Mouse (Mus musculus): Measurements from ENCODE around the gene Clmp. TPM values are rescaled to one million over a fixed set of nuclear protein-coding genes. Genes with fewer than 3 reads are reported as not detected.
"Not testable (repeated sequence)": the region's sequence is repeated elsewhere in the genome, so short reads cannot be mapped to it uniquely, and the experiment has no call there.

Gene Clmp
- polyA plus RNA-seq, 1 experiment from 2014 or later: 7.7 TPM

DNA sequence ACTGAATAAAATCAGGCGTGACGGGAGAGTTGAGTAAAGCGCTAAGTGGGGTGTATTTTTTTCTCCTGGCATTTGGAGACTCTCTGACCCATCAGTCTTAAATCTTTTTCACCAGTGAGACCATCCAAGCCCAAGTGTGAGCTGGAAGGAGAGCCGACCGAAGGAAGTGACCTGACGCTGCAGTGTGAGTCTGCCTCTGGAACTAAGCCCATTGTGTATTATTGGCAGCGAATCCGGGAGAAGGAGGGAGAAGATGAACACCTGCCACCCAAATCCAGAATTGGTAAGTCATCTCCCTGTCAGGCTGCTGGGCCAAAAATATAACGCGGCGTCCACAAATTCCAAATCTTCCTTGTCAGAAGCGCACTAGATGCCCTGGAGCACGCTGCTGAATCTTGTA, 86.5 kb downstream of the Clmp start:
- H3K4me3 ChIP-seq (ENCODE audit: low read depth, low read length): no peak overlapping the region
- H3K4me2 ChIP-seq: no peak overlapping the region
- no peaks in the 10 kb centered on the region for H3K9me3 ChIP-seq (ENCODE audit: control insufficient read depth, low read length)
- ATAC-seq (replicated peaks; ENCODE audit: low FRiP score) (no peak), DNase-seq (ENCODE audit: low spot score) (no peak)
- H3K4me1 ChIP-seq (replicated peaks; ENCODE audit: control insufficient read depth, insufficient read depth, low read length): 0 out of 2 replicates have a peak, but pooled peaks cover 4% of the 10 kb centered on the region
- H3K27ac ChIP-seq (ENCODE audit: low read depth, low read length): no peak overlapping the region
- no peak overlapping the region for H3K9ac ChIP-seq (ENCODE audit: low read depth, low read length)
- no peaks in the 10 kb centered on the region for H3K36me3 ChIP-seq (ENCODE audit: control insufficient read depth, insufficient read depth, low read length)
- 81% methylated on average over 13 of the region's 13 CpGs for WGBS
- no peaks in the 10 kb centered on the region for H3K27me3 ChIP-seq (replicated peaks; ENCODE audit: control insufficient read depth, insufficient read depth, low read length)

DNA sequence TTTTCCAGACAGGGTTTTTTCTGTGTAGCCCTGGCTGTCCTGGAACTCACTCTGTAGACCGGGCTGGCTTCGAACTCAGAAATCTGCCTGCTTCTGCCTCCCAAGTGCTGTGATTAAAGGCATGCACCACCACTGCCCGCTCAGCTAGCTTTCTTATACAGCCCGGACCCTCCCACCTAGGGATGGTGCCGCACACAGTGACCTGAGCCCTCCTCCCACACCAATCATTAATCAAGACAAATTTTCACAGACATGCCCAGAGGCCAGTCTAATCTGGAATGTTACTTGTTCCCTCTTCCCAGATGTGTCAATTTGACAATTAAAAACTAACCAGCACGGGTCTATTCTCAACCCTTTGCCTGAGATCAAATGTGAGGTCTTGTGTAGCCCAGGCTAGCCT, 87.4 kb downstream of the Clmp start:
- H3K27me3 ChIP-seq (replicated peaks; ENCODE audit: control insufficient read depth, insufficient read depth, low read length); H3K9ac ChIP-seq (ENCODE audit: low read depth, low read length); H3K4me1 ChIP-seq (replicated peaks; ENCODE audit: control insufficient read depth, insufficient read depth, low read length); H3K36me3 ChIP-seq (ENCODE audit: control insufficient read depth, insufficient read depth, low read length); H3K27ac ChIP-seq (ENCODE audit: low read depth, low read length); H3K4me2 ChIP-seq; H3K4me3 ChIP-seq (ENCODE audit: low read depth, low read length); ATAC-seq (replicated peaks; ENCODE audit: low FRiP score); H3K9me3 ChIP-seq (ENCODE audit: control insufficient read depth, low read length); DNase-seq (ENCODE audit: low spot score): not testable (repeated sequence)
- WGBS: 82% methylated on average over 6 of the region's 6 CpGs

DNA sequence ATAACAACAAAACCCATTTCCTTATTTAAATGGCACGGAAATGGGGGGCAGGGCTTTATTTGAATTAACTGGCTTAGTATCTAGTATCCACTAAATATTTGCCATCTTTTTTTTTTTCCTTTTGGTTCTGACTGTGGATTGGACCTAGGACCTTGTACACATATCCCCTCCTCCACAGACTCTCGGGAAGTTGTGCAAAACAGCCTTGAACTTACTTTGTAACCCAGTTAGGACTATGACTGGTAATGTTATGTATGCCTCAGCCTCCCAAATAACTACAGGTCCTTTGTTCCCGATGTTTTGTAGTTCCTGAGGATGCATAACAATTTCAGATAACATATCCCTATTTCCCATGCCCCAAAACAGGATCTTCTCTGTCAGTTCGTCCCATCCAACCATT, 88.1 kb downstream of the Clmp start:
- H3K4me2 ChIP-seq: no peak overlapping the region
- H3K27ac ChIP-seq (ENCODE audit: low read depth, low read length): no peak overlapping the region
- no peaks in the 10 kb centered on the region for H3K36me3 ChIP-seq (ENCODE audit: control insufficient read depth, insufficient read depth, low read length)
- no peak overlapping the region for H3K9ac ChIP-seq (ENCODE audit: low read depth, low read length)
- H3K4me3 ChIP-seq (ENCODE audit: low read depth, low read length): no peak overlapping the region
- DNase-seq (ENCODE audit: low spot score): no peak
- no peak for ATAC-seq (replicated peaks; ENCODE audit: low FRiP score)
- H3K27me3 ChIP-seq (replicated peaks; ENCODE audit: control insufficient read depth, insufficient read depth, low read length): no peaks in the 10 kb centered on the region
- H3K4me1 ChIP-seq (replicated peaks; ENCODE audit: control insufficient read depth, insufficient read depth, low read length): 0 out of 2 replicates have a peak, but pooled peaks cover 4% of the 10 kb centered on the region
- H3K9me3 ChIP-seq (ENCODE audit: control insufficient read depth, low read length): no peaks in the 10 kb centered on the region
- WGBS: 74% methylated on average over 4 of the region's 4 CpGs

DNA sequence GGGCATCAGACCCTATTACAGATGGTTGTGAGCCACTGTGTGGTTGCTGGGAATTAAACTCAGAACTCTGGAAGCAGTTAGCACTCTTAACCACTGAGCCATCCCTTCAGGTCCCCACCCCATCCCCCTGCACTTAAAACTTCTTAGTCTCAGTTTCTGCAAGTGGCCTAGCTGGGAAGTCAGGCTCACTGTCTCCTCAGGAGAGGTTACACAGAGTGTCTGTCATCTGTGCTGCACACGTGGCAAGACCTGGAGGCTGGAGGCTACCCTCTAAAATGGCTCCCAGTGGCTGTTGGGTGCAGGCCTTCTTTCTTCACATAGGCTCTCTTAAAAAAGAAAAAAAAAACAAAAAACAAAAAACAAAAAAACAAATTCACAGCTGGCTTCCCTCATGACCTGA, 90.3 kb downstream of the Clmp start:
- H3K4me1 ChIP-seq (replicated peaks; ENCODE audit: control insufficient read depth, insufficient read depth, low read length): no peaks in the 10 kb centered on the region
- no peaks in the 10 kb centered on the region for H3K36me3 ChIP-seq (ENCODE audit: control insufficient read depth, insufficient read depth, low read length)
- ATAC-seq (replicated peaks; ENCODE audit: low FRiP score): no peak
- H3K4me3 ChIP-seq (ENCODE audit: low read depth, low read length): no peak overlapping the region
- H3K27ac ChIP-seq (ENCODE audit: low read depth, low read length): no peak overlapping the region; the same call in 1 of the 2 replicates
- no peaks in the 10 kb centered on the region for H3K27me3 ChIP-seq (replicated peaks; ENCODE audit: control insufficient read depth, insufficient read depth, low read length)
- whole genome bisulfite sequencing: 50% methylated on average over 1 of the region's 1 CpGs
- H3K4me2 ChIP-seq: no peak overlapping the region
- no peaks in the 10 kb centered on the region for H3K9me3 ChIP-seq (ENCODE audit: control insufficient read depth, low read length)
- DNase-seq (ENCODE audit: low spot score): no peak
- no peak overlapping the region for H3K9ac ChIP-seq (ENCODE audit: low read depth, low read length)

DNA sequence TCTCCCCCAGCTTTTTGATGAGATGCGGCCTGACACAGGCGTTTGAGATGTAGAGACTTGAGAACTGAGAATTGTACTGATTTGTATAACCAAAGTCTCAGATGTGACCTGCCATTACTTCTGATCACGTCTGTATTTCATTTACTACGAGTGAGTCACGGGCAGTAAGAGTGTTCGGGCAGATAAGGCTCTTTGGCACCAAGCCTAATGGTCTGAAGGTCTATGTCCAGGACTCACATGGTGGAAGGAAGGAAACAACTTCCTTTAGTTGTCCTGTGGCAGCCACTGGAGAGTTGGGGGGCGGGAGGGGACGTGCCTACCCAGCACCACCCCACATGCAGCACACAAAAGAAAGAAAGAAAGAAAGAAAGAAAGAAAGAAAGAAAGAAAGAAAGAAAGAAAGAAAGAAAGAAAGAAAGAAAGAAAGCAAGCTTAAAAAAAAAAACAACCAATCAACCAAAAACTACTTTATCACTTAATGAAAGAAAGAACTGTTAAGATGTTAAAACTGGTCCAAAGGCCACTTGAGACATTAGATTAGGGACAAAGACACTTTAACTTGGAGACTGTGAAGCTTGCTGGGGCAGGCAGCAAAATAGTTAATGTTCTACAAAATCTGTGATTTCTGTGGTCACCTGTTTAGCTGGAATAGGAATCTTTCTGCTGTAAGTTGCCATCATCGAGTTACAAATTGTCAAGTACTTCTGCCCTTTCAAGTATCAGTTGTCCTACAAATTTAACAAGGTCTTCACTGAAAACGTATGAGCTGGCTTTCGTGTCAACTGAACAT, 90.9 kb downstream of the Clmp start:
- Histone ChIP-seq H3K9ac (ENCODE audit: low read depth, low read length) (no peak overlapping the region), H3K4me1 (replicated peaks; ENCODE audit: control insufficient read depth, insufficient read depth, low read length) (no peaks in the 10 kb centered on the region), H3K4me2 (no peak overlapping the region), H3K4me3 (ENCODE audit: low read depth, low read length) (no peak overlapping the region), H3K27ac (ENCODE audit: low read depth, low read length) (no peak overlapping the region; the same call in 1 of the 2 replicates), H3K9me3 (ENCODE audit: control insufficient read depth, low read length) (no peaks in the 10 kb centered on the region), H3K27me3 (replicated peaks; ENCODE audit: control insufficient read depth, insufficient read depth, low read length) (peaks cover 2% of the 10 kb centered on the region; the same call in 1 of the 2 replicates), H3K36me3 (ENCODE audit: control insufficient read depth, insufficient read depth, low read length) (no peaks in the 10 kb centered on the region)
- ATAC-seq (replicated peaks; ENCODE audit: low FRiP score): no peak
- WGBS: 52% methylated on average over 11 of the region's 11 CpGs
- no peak for DNase-seq (ENCODE audit: low spot score)

DNA sequence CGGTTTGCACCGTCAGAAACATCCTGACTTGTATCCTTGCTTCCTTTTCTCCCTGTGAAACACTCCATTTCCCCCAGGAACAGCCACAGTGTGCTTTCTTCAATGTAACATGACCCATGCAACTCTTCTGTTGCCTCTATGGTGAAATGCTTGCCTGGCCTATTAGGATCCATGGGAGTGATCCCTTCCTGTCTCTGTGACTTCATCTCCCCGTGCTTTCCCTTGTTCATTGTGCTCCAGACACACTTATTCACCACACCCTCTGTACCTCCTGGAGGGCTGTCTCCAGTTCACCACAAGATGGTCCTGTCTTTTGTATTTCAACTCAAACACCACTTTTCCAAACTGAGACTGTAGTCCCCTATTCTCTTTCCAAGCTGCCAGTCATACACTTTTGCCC, 94.3 kb downstream of the Clmp start:
- no peak for DNase-seq (ENCODE audit: low spot score)
- H3K9ac ChIP-seq (ENCODE audit: low read depth, low read length): no peak overlapping the region

GRCm38 (mm10) chr9:40780892-40781725, 95.3 kb downstream of the Clmp start:
- Histone ChIP-seq H3K4me2 (no peak overlapping the region), H3K9ac (ENCODE audit: low read depth, low read length) (no peak overlapping the region), H3K4me3 (ENCODE audit: low read depth, low read length) (no peak overlapping the region), H3K27ac (ENCODE audit: low read depth, low read length) (peak overlapping the region; percentile 26; the same call in 1 of the 2 replicates), H3K9me3 (ENCODE audit: control insufficient read depth, low read length) (no peaks in the 10 kb centered on the region), H3K4me1 (replicated peaks; ENCODE audit: control insufficient read depth, insufficient read depth, low read length) (peaks cover 7% of the 10 kb centered on the region; the same call in 1 of the 2 replicates), H3K36me3 (ENCODE audit: control insufficient read depth, insufficient read depth, low read length) (no peaks in the 10 kb centered on the region), H3K27me3 (replicated peaks; ENCODE audit: control insufficient read depth, insufficient read depth, low read length) (peaks cover 3% of the 10 kb centered on the region; the same call in 1 of the 2 replicates)
- DNase-seq (ENCODE audit: low spot score): no peak
- ATAC-seq (replicated peaks; ENCODE audit: low FRiP score): no peak
- 67% methylated on average over 11 of the region's 11 CpGs for WGBS

More for the DNA sequence above, 94.3 kb downstream of the Clmp start:
- peaks cover 3% of the 10 kb centered on the region; the same call in 1 of the 2 replicates for H3K27me3 ChIP-seq (replicated peaks; ENCODE audit: control insufficient read depth, insufficient read depth, low read length)
- peaks cover 7% of the 10 kb centered on the region; the same call in 1 of the 2 replicates for H3K4me1 ChIP-seq (replicated peaks; ENCODE audit: control insufficient read depth, insufficient read depth, low read length)
- no peak overlapping the region for H3K27ac ChIP-seq (ENCODE audit: low read depth, low read length)
- no peak overlapping the region for H3K4me2 ChIP-seq
- WGBS: 75% methylated on average over 3 of the region's 3 CpGs
- H3K9me3 ChIP-seq (ENCODE audit: control insufficient read depth, low read length): no peaks in the 10 kb centered on the region
- H3K36me3 ChIP-seq (ENCODE audit: control insufficient read depth, insufficient read depth, low read length): no peaks in the 10 kb centered on the region
- H3K4me3 ChIP-seq (ENCODE audit: low read depth, low read length): no peak overlapping the region
- no peak for ATAC-seq (replicated peaks; ENCODE audit: low FRiP score)

DNA sequence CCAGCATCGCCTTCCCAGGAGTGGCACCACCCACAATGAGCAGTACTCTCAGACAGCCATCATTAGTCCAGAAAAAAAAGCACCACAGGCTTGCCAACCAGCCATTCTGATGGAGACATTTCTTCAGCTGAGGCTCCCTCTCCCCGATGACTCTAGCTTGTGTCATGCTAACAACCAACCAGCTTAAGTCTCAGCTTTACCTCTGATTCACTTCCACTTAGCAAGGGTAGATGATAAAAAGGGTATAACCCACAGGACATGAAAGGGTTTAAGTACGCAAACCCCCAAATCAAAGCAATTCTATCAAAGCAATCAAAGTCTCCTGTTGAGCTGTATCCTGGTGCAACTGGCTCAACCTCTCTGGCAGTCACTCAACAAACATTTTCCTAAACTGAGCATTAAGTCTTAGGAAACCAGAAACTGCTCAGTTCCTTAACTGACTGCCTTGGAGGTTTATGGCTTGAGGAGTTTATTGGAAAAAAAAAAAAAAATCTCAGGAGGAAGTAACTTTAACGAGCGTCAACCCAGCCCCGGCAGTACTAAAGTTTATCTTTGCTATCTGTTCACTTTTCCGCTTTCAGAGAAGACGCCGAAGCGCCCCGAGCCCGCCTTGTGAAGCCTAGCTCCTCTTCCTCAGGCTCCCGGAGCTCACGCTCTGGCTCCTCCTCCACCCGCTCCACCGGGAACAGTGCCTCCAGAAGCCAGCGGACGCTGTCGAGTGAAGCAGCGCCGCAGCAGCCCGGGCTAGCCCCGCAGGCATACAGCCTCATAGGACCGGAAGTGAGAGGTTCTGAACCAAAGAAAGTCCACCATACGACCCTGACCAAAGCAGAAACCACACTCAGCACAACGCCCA, 96.2 kb downstream of the Clmp start:
- 20% methylated on average over 26 of the region's 26 CpGs for WGBS
- Histone ChIP-seq H3K27ac (ENCODE audit: low read depth, low read length) (peak overlapping the region; percentile 2; the same call in 1 of the 2 replicates), H3K4me1 (replicated peaks; ENCODE audit: control insufficient read depth, insufficient read depth, low read length) (peaks cover 7% of the 10 kb centered on the region; the same call in 1 of the 2 replicates), H3K27me3 (replicated peaks; ENCODE audit: control insufficient read depth, insufficient read depth, low read length) (peaks cover 3% of the 10 kb centered on the region; the same call in 1 of the 2 replicates), H3K9ac (ENCODE audit: low read depth, low read length) (no peak overlapping the region), H3K9me3 (ENCODE audit: control insufficient read depth, low read length) (no peaks in the 10 kb centered on the region), H3K36me3 (ENCODE audit: control insufficient read depth, insufficient read depth, low read length) (no peaks in the 10 kb centered on the region), H3K4me2 (peak overlapping the region; percentile 67), H3K4me3 (ENCODE audit: low read depth, low read length) (peak overlapping the region; percentile 31; the same call in 1 of the 2 replicates)
- DNase-seq (ENCODE audit: low spot score) (no peak), ATAC-seq (replicated peaks; ENCODE audit: low FRiP score) (peak; percentile 30; the same call in 1 of the 2 replicates)
